Mouse (Mus musculus): ENCODE results near the gene Hist1h3c.

GRCm38 (mm10) chr13:23696061-23696474 lies 49.3 kb downstream of the Hist1h3c start:
- TF ChIP-seq CTCF (IDR thresholded peaks at IDR 0.05), result no peak
- no peak for TF ChIP-seq POLR2A (IDR thresholded peaks at IDR 0.05; ENCODE audit: insufficient read depth, low read depth, low read length)
